Mouse (Mus musculus) embryonic facial prominence, embryonic 10.5 days (tissue): ENCODE measurements around the gene Negr1. TPM values are rescaled to one million over a fixed set of nuclear protein-coding genes. Genes with fewer than 3 reads are reported as not detected.

ENCODE experiments used
- DNase-seq: peaks from one replicate; pipeline ENCODE4 v3.0.0-alpha.2; 2017; ENCODE audit warnings: low spot score
- H3K27ac ChIP-seq: fragments of 300-500 bp; sonication (generic); replicated peaks from 2 replicates; pipeline ENCODE4 v1.5.1; 2016; ENCODE audit warnings: mild to moderate bottlenecking
- H3K27me3 ChIP-seq: fragments of 300-500 bp; sonication (generic); replicated peaks from 2 replicates; pipeline ENCODE4 v1.6.1; 2016; ENCODE audit warnings: low read depth, mild to moderate bottlenecking; ENCODE audit not compliant: poor library complexity, severe bottlenecking
- H3K36me3 ChIP-seq: fragments of 300-500 bp; sonication (generic); replicated peaks from 2 replicates; pipeline ENCODE4 v1.6.1; 2016; ENCODE audit warnings: mild to moderate bottlenecking, moderate library complexity
- H3K4me1 ChIP-seq: fragments of 300-500 bp; sonication (generic); 2 replicates; pipeline ENCODE4 v1.6.1; 2016
- H3K4me3 ChIP-seq: fragments of 300-500 bp; sonication (generic); 2 replicates; pipeline ENCODE4 v1.5.1; 2016; ENCODE audit warnings: mild to moderate bottlenecking, moderate library complexity
- H3K9me3 ChIP-seq: fragments of 300-500 bp; sonication (generic); 2 replicates; pipeline ENCODE4 v1.6.1; 2016; ENCODE audit warnings: mild to moderate bottlenecking
- WGBS: fragments of 180-500 bp; shearing (Covaris S2); methylation state at CpG from one replicate; pipeline ENCODE4 v1.1.7; 2016; 5-methylcytosine and 5-hydroxymethylcytosine counted together
- polyA plus RNA-seq: library from polyadenylated mRNA; unstranded; fragments of >200 nt; fragmentation: Nextera tagmentation; extraction: Ambion mirVana; gene quantifications from 2 replicates; pipeline ENCODE4 v1.2.1, GENCODE M21; 2016

The Negr1 gene
- polyA plus RNA-seq, 1 experiment from 2014 or later = 3.6 TPM

GRCm38 (mm10) chr3:157116024-157116423, 554.4 kb downstream of the Negr1 start:
- H3K36me3 ChIP-seq = no peaks in the 10 kb centered on the region
- H3K4me3 ChIP-seq = no peak overlapping the region
- H3K27ac ChIP-seq = no peak overlapping the region
- DNase-seq = no peak
- 95% methylated on average over 1 of the region's 1 CpGs for WGBS
- peaks cover 10% of the 10 kb centered on the region for H3K4me1 ChIP-seq
- no peaks in the 10 kb centered on the region for H3K27me3 ChIP-seq
- no peaks in the 10 kb centered on the region for H3K9me3 ChIP-seq

GRCm38 (mm10) chr3:157119916-157120315, 558.3 kb downstream of the Negr1 start:
- Histone ChIP-seq H3K36me3 (no peaks in the 10 kb centered on the region), H3K4me3 (no peak overlapping the region), H3K9me3 (no peaks in the 10 kb centered on the region), H3K27me3 (no peaks in the 10 kb centered on the region), H3K27ac (no peak overlapping the region), H3K4me1 (peaks cover 8% of the 10 kb centered on the region)
- no peak for DNase-seq
- 59% methylated on average over 2 of the region's 2 CpGs for WGBS

- H3K4me1 ChIP-seq = no peaks in the 10 kb centered on the region
- 86% methylated on average over 14 of the region's 14 CpGs for WGBS
- no peak for DNase-seq
These were observed 584.7 kb downstream of the Negr1 start for GRCm38 (mm10) chr3:157146124-157146855.

GRCm38 (mm10) chr3:157154902-157155301, 593.3 kb downstream of the Negr1 start:
- Histone ChIP-seq H3K27ac (no peak overlapping the region), H3K4me3 (no peak overlapping the region), H3K36me3 (no peaks in the 10 kb centered on the region), H3K27me3 (no peaks in the 10 kb centered on the region), H3K9me3 (no peaks in the 10 kb centered on the region), H3K4me1 (no peaks in the 10 kb centered on the region)
- 87% methylated on average over 3 of the region's 3 CpGs for whole genome bisulfite sequencing
- DNase-seq = no peak

More at GRCm38 (mm10) chr3:157146124-157146855, 584.7 kb downstream of the Negr1 start:
- no peak overlapping the region for H3K4me3 ChIP-seq
- H3K27ac ChIP-seq = no peak overlapping the region
- no peaks in the 10 kb centered on the region for H3K27me3 ChIP-seq
- no peaks in the 10 kb centered on the region for H3K9me3 ChIP-seq
- no peaks in the 10 kb centered on the region for H3K36me3 ChIP-seq

- no peak for DNase-seq
- Histone ChIP-seq H3K9me3 (no peaks in the 10 kb centered on the region), H3K4me1 (no peaks in the 10 kb centered on the region), H3K36me3 (no peaks in the 10 kb centered on the region), H3K27ac (no peak overlapping the region), H3K4me3 (no peak overlapping the region), H3K27me3 (no peaks in the 10 kb centered on the region)
These were observed 593.9 kb downstream of the Negr1 start for GRCm38 (mm10) chr3:157155513-157155912.

GRCm38 (mm10) chr3:157164840-157165595, 603.4 kb downstream of the Negr1 start:
- WGBS = 93% methylated on average over 3 of the region's 3 CpGs
- DNase-seq = no peak
- no peaks in the 10 kb centered on the region for H3K4me1 ChIP-seq

GRCm38 (mm10) chr3:157181975-157182374, 620.4 kb downstream of the Negr1 start:
- H3K27ac ChIP-seq = no peak overlapping the region
- DNase-seq = no peak
- no peak overlapping the region for H3K4me3 ChIP-seq
- WGBS = 87% methylated on average over 2 of the region's 2 CpGs
- H3K36me3 ChIP-seq = no peaks in the 10 kb centered on the region
- H3K9me3 ChIP-seq = no peaks in the 10 kb centered on the region
- H3K4me1 ChIP-seq = no peaks in the 10 kb centered on the region
- H3K27me3 ChIP-seq = no peaks in the 10 kb centered on the region

More at GRCm38 (mm10) chr3:157164840-157165595, 603.4 kb downstream of the Negr1 start:
- no peaks in the 10 kb centered on the region for H3K36me3 ChIP-seq
- no peak overlapping the region for H3K4me3 ChIP-seq
- H3K9me3 ChIP-seq = no peaks in the 10 kb centered on the region
- no peak overlapping the region for H3K27ac ChIP-seq
- no peaks in the 10 kb centered on the region for H3K27me3 ChIP-seq

- peak; percentile 13 for DNase-seq
- Histone ChIP-seq H3K27me3 (no peaks in the 10 kb centered on the region), H3K27ac (no peak overlapping the region), H3K4me3 (no peak overlapping the region), H3K4me1 (peaks cover 4% of the 10 kb centered on the region; the same call in 1 of the 2 replicates), H3K36me3 (no peaks in the 10 kb centered on the region), H3K9me3 (no peaks in the 10 kb centered on the region)
- 54% methylated on average over 8 of the region's 8 CpGs for WGBS
These were observed 627.5 kb downstream of the Negr1 start for GRCm38 (mm10) chr3:157188939-157189725.

- Histone ChIP-seq H3K4me3 (no peak overlapping the region), H3K9me3 (no peaks in the 10 kb centered on the region), H3K4me1 (peaks cover 4% of the 10 kb centered on the region; the same call in 1 of the 2 replicates), H3K27ac (no peak overlapping the region), H3K27me3 (no peaks in the 10 kb centered on the region), H3K36me3 (no peaks in the 10 kb centered on the region)
- no peak for DNase-seq
- 78% methylated on average over 4 of the region's 4 CpGs for WGBS
These were observed 628.2 kb downstream of the Negr1 start for GRCm38 (mm10) chr3:157189834-157190233.

- Histone ChIP-seq H3K27ac (no peak overlapping the region), H3K4me3 (no peak overlapping the region), H3K36me3 (no peaks in the 10 kb centered on the region), H3K27me3 (no peaks in the 10 kb centered on the region), H3K9me3 (no peaks in the 10 kb centered on the region), H3K4me1 (peaks cover 4% of the 10 kb centered on the region; the same call in 1 of the 2 replicates)
- no peak for DNase-seq
- 64% methylated on average over 3 of the region's 3 CpGs for WGBS
These were observed 629.0 kb downstream of the Negr1 start for GRCm38 (mm10) chr3:157190551-157190950.

- Histone ChIP-seq H3K27ac (no peak overlapping the region), H3K4me3 (no peak overlapping the region), H3K9me3 (no peaks in the 10 kb centered on the region), H3K4me1 (peaks cover 4% of the 10 kb centered on the region; the same call in 1 of the 2 replicates), H3K27me3 (no peaks in the 10 kb centered on the region), H3K36me3 (no peaks in the 10 kb centered on the region)
- DNase-seq = no peak
- WGBS = 84% methylated on average over 3 of the region's 3 CpGs
These were observed 630.4 kb downstream of the Negr1 start for GRCm38 (mm10) chr3:157192021-157192420.

- no peak for DNase-seq
- Histone ChIP-seq H3K36me3 (no peaks in the 10 kb centered on the region), H3K27ac (no peak overlapping the region), H3K4me1 (peaks cover 4% of the 10 kb centered on the region; the same call in 1 of the 2 replicates), H3K27me3 (no peaks in the 10 kb centered on the region), H3K4me3 (no peak overlapping the region), H3K9me3 (no peaks in the 10 kb centered on the region)
- WGBS = 90% methylated on average over 3 of the region's 3 CpGs
These were observed 631.5 kb downstream of the Negr1 start for GRCm38 (mm10) chr3:157193141-157193540.
